Mouse (Mus musculus) intestine, postnatal 0 days (tissue): ENCODE measurements at regions not wholly inside any gene's neighbourhood (a gene's known extent, or its start where the extent isn't known, plus 50 kb on each side); places are given as distances from the start of the nearest gene placed in this dataset.

Experiments
- ATAC-seq: fragments of 200-750 bp; cut with Nextera tagmentation; 2 replicates; pipeline ENCODE4 v1.8.0; 2017; ENCODE audit warnings: mild to moderate bottlenecking, moderate TSS enrichment, moderate library complexity
- H3K27ac ChIP-seq: fragments of 300-500 bp; sonication (generic); 2 replicates; pipeline ENCODE4 v1.5.1; 2014; ENCODE audit warnings: mild to moderate bottlenecking, low read depth, low read length, moderate library complexity
- H3K27me3 ChIP-seq: fragments of 300-500 bp; sonication (generic); replicated peaks from 2 replicates; pipeline ENCODE4 v1.6.1; 2014; ENCODE audit warnings: low read length, mixed read lengths; ENCODE audit not compliant: control insufficient read depth, insufficient read depth
- H3K36me3 ChIP-seq: fragments of 300-500 bp; sonication (generic); 2 replicates; pipeline ENCODE4 v1.6.1; 2014; ENCODE audit warnings: mild to moderate bottlenecking, moderate library complexity; ENCODE audit not compliant: control insufficient read depth, insufficient read depth
- H3K4me1 ChIP-seq: fragments of 300-500 bp; sonication (generic); replicated peaks from 2 replicates; pipeline ENCODE4 v1.6.1; 2014; ENCODE audit warnings: antibody characterized with exemption, low read length, mixed read lengths; ENCODE audit not compliant: control insufficient read depth, insufficient read depth
- H3K4me2 ChIP-seq: fragments of 300-500 bp; sonication (generic); replicated peaks from 2 replicates; pipeline ENCODE4 v1.6.1; 2014; ENCODE audit warnings: low read depth, mild to moderate bottlenecking, moderate library complexity
- H3K4me3 ChIP-seq: fragments of 300-500 bp; sonication (generic); 2 replicates; pipeline ENCODE4 v1.5.1; 2014; ENCODE audit warnings: low read depth, low read length
- H3K9ac ChIP-seq: fragments of 300-500 bp; sonication (generic); 2 replicates; pipeline ENCODE4 v1.6.1; 2014; ENCODE audit warnings: mild to moderate bottlenecking, low read depth, low read length
- H3K9me3 ChIP-seq: fragments of 300-500 bp; sonication (generic); 2 replicates; pipeline ENCODE4 v1.6.1; 2016; ENCODE audit warnings: mixed run types; ENCODE audit not compliant: control insufficient read depth
- CTCF ChIP-seq: sonication (generic); IDR thresholded peaks from 2 replicates; pipeline ENCODE4 v1.5.1; 2016; ENCODE audit warnings: low read depth, mild to moderate bottlenecking, control low read depth, antibody characterized with exemption, moderate library complexity
- WGBS: fragments of 180-500 bp; shearing (Covaris S2); extraction: QIAGEN DNeasy Blood & Tissue Kit; methylation state at CpG from one replicate; pipeline ENCODE4 v1.1.7; 2014; 5-methylcytosine and 5-hydroxymethylcytosine counted together

DNA sequence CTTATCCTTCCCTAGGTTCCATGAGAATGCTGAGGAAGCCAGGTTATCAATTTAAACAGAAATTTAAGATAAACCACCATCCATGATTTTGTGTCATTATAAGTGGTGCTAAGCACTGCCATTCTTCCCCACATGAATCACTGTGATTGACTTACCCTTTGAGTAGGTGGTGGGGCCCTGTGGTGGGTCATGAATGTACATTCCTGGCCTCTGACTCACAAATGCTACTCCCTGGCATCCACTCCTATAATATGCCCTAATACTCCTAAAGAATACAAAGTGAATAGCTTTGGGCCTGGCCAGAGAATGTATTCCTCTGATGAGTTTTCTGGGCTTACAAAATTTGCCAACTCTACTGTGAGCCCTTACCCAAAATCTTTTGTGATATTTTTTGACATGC, 325.6 kb upstream of the Hsf2 start:
- Histone ChIP-seq H3K4me3 (no peak overlapping the region), H3K9me3 (no peaks in the 10 kb centered on the region), H3K4me1 (no peaks in the 10 kb centered on the region), H3K4me2 (no peak overlapping the region), H3K36me3 (no peaks in the 10 kb centered on the region), H3K9ac (no peak overlapping the region), H3K27me3 (no peaks in the 10 kb centered on the region), H3K27ac (no peak overlapping the region)
- ATAC-seq, result no peak
- no peak for TF ChIP-seq CTCF

GRCm38 (mm10) chr10:57163359-57163758, 322.8 kb upstream of the Hsf2 start:
- no peaks in the 10 kb centered on the region for H3K4me1 ChIP-seq
- no peak overlapping the region for H3K27ac ChIP-seq
- H3K9ac ChIP-seq, result no peak overlapping the region
- no peaks in the 10 kb centered on the region for H3K27me3 ChIP-seq
- TF ChIP-seq CTCF, result no peak
- no peaks in the 10 kb centered on the region for H3K36me3 ChIP-seq
- H3K4me3 ChIP-seq, result no peak overlapping the region
- no peak overlapping the region for H3K4me2 ChIP-seq
- H3K9me3 ChIP-seq, result no peaks in the 10 kb centered on the region
- no peak for ATAC-seq
- WGBS, result 37% methylated on average over 5 of the region's 5 CpGs

DNA sequence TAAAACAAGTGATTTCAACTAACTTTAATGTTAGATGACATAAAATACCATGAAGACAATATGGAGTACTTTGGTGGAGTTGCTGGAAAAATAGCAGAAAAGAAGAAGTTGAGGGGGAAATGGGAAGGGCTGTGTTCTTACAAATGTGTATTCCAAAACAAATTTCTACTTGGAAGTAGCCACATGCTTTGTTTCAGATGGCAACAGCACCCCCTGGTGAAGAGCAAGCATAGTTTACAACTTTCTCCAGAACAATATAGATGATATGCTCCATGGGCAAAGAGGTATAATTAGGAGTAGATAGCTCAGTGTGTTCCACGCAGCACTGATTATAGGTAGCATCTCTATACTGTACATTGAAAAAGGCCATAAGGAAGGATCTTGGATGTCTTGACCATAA, 302.6 kb upstream of the Hsf2 start:
- H3K27me3 ChIP-seq, result no peaks in the 10 kb centered on the region
- H3K36me3 ChIP-seq, result no peaks in the 10 kb centered on the region
- H3K9me3 ChIP-seq, result no peaks in the 10 kb centered on the region
- peak; percentile 65 for TF ChIP-seq CTCF
- H3K9ac ChIP-seq, result no peak overlapping the region
- WGBS, result 73% methylated on average over 1 of the region's 1 CpGs
- no peak overlapping the region for H3K27ac ChIP-seq
- no peak overlapping the region for H3K4me2 ChIP-seq
- no peaks in the 10 kb centered on the region for H3K4me1 ChIP-seq
- H3K4me3 ChIP-seq, result no peak overlapping the region
- ATAC-seq, result no peak

DNA sequence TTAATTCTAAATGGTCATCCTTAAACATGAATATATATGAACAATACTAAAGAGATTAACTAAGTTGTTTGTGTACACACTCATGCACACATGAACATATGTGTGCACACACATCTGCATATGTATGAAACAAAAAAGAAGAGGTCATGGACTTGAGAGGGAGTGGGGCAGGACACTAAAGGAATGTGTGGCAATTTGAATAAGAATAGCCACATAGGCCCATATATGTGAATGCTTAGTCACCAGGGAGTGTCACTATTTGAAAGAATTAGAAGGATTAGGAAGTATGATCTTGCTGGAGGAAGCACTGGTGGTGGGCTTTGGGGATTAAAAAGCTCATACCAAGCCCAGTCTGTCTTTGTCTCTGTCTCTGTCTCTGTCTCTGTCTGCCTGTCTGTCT, 275.5 kb upstream of the Hsf2 start:
- no peaks in the 10 kb centered on the region for H3K36me3 ChIP-seq
- no peak for ATAC-seq
- H3K4me3 ChIP-seq, result no peak overlapping the region
- no peak overlapping the region for H3K4me2 ChIP-seq
- H3K27ac ChIP-seq, result no peak overlapping the region
- H3K27me3 ChIP-seq, result no peaks in the 10 kb centered on the region
- no peaks in the 10 kb centered on the region for H3K4me1 ChIP-seq
- H3K9ac ChIP-seq, result no peak overlapping the region
- no peaks in the 10 kb centered on the region for H3K9me3 ChIP-seq
- TF ChIP-seq CTCF, result no peak

DNA sequence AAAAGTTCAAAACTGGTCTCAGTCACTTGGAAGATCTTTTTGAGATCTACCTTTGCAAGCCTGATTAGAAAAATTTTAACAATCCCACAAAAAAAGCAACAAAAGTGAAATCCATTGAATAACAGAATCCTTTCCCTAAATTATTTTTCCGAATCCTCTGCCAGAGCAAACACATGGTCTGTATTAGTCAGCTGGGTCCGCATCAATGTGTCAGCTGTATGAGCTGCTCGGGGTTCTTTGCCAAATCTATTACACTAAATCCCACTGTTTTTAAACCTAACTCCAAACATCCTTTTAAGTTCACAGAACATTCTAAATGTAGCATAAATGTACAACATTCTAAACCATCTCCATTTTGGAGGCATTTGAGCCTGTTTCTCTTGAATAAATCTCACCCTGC, 255.1 kb upstream of the Hsf2 start:
- TF ChIP-seq CTCF, result no peak
- Histone ChIP-seq H3K27me3 (no peaks in the 10 kb centered on the region), H3K27ac (no peak overlapping the region), H3K9ac (no peak overlapping the region), H3K36me3 (no peaks in the 10 kb centered on the region), H3K4me1 (no peaks in the 10 kb centered on the region), H3K4me2 (no peak overlapping the region), H3K9me3 (no peaks in the 10 kb centered on the region), H3K4me3 (no peak overlapping the region)
- ATAC-seq, result no peak
- 55% methylated on average over 3 of the region's 3 CpGs for WGBS

DNA sequence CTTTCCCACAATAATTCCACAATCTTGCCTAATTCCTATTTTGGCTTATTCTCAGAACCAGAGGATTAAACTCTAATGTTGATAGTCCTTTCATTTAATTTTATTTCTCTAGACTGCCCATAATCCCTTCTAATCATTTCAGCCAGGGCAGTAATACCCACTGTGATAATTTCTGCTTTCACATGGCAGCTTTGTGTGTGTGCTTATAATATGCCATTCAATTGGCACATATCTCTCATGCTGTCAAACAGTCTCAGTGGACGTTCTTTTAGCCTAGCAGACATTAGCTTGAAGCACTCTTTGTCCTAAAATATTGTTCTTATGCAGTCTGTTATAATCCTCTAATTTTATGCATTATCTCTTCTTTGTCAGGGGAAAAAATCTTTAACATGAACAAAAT, 205.0 kb upstream of the Hsf2 start:
- WGBS, result 44% methylated on average over 1 of the region's 1 CpGs
- ATAC-seq, result no peak

GRCm38 (mm10) chr10:57282896-57283295, 203.3 kb upstream of the Hsf2 start:
- ATAC-seq, result no peak
- Histone ChIP-seq H3K4me2 (no peak overlapping the region), H3K27me3 (no peaks in the 10 kb centered on the region), H3K9ac (no peak overlapping the region), H3K27ac (no peak overlapping the region), H3K4me3 (no peak overlapping the region), H3K36me3 (no peaks in the 10 kb centered on the region), H3K4me1 (no peaks in the 10 kb centered on the region), H3K9me3 (no peaks in the 10 kb centered on the region)
- 67% methylated on average over 5 of the region's 5 CpGs for WGBS
- no peak for TF ChIP-seq CTCF

More for the DNA sequence above, 205.0 kb upstream of the Hsf2 start:
- TF ChIP-seq CTCF, result no peak
- Histone ChIP-seq H3K9me3 (no peaks in the 10 kb centered on the region), H3K27ac (no peak overlapping the region), H3K4me1 (no peaks in the 10 kb centered on the region), H3K36me3 (no peaks in the 10 kb centered on the region), H3K4me3 (no peak overlapping the region), H3K9ac (no peak overlapping the region), H3K4me2 (no peak overlapping the region), H3K27me3 (no peaks in the 10 kb centered on the region)
